Mouse (Mus musculus): ENCODE results near the gene 2200002D01Rik. TPM values are rescaled to one million over a fixed set of nuclear protein-coding genes. Genes with fewer than 3 reads are reported as not detected.
A peak's percentile ranks its signal among the peaks of the same experiment; 100 is the strongest.
"Not testable (repeated sequence)": the region's sequence is repeated elsewhere in the genome, so short reads cannot be mapped to it uniquely, and the experiment has no call there.

2200002D01Rik gene
- total and polyA plus RNA-seq, 2 experiments from 2014 or later: 1.4 TPM; not detected in 1

DNA sequence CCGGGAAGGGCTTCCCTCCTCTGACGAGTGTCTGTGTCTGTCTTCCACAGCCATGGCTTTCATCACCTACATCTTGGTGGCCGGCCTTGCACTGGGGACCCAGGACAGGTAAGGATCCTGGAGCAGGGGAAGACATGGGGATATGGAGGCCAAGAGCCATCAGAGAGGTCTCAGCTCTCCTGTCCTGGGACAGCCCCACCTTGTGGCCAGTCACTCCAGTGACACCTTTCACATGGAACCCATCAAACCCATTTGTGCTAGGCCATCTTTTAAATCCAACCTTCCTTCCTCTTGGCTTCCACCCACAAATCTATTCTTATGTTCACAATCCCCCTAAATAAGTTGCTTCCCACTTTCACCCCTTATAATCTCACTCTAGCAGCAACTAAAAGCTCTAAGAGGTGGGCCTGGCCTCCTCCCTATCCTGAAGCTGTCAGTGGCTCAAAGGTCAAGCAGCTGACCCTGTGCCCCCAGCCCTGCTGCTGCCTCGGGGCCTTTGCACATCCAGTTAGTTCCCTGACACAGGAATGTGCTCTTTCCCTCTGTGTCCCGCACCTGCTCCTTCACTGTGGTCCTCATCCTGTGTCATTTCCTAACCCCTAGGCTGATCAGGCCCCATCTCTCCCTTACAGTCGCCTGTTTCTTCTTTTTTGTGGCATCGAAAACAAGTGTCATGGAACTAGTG, 3.4 kb downstream of the 2200002D01Rik start:
- Histone ChIP-seq H3K9me3 (ENCODE audit: low read length) (no peaks in the 10 kb centered on the region), H3K9ac (replicated peaks; ENCODE audit: low read length) (no peak overlapping the region), H3K4me3 (ENCODE audit: low read length) (no peak overlapping the region), H3K4me2 (ENCODE audit: low read depth, low read length) (no peak overlapping the region), H3K27ac (no peak overlapping the region), H3K4me1 (ENCODE audit: insufficient read depth, low read length) (no peaks in the 10 kb centered on the region), H3K27me3 (ENCODE audit: insufficient read depth, low read length) (no peaks in the 10 kb centered on the region), H3K36me3 (ENCODE audit: insufficient read depth, low read length) (peaks cover 3% of the 10 kb centered on the region; the same call in 1 of the 2 replicates)
- DNase-seq (ENCODE audit: low spot score) (no peak), ATAC-seq (no peak)
- 83% methylated on average over 7 of the region's 7 CpGs for WGBS
- peak; percentile 66 for TF ChIP-seq CTCF (IDR thresholded peaks at IDR 0.05; ENCODE audit: low read depth)

DNA sequence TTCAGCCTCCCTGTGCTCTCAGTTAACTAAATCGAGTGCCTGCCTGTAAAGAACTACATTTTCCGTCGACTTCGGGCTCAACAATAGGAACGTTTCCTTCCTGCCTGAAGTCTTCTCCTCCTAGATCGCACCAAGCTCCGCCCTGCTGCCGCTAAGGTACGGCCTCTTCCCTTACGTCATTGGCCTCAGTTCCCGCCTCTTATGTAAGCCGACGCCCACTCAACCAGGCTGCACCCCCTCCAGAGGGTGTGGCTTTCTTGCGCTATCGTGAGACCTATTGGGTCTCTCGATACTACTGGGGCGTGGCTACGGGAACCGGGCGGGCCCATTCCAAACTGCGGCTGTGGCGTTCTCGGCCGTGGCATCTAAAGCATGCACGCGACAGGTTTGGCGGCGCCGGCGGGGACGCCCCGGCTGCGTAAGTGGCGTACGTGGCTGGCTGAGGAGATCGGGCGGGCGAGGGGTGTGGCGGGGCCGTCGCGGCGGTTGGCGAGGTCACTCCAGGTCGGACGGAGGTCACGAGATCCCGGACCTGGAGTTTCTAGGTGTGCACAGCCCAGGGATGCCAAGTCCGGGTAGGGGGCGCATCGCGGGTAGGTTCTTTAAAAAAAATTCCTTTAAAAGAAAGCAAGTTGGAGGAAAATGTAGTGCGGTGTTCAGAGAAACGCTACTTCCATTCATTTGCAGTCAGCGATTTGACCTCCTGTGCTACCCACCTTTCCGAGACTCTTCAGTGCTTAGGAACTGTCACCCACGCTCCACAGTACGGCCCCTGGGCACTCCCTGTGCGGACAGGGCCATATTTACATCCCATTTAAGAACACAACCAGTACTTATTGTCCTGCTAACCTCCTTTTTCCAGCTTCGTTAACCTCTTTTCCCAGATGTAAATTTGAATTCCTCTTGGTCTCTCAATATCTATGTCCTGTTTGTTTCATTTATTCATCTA, 10.0 kb downstream of the 2200002D01Rik start, which contains the start of gene Yif1b:
Gene Yif1b, plus strand, starts transcription at position 311 of the 949 bp plus-strand sequence.
- Histone ChIP-seq H3K4me2 (ENCODE audit: low read depth, low read length) (peak within 1 kb of the TSS; percentile 68), H3K36me3 (ENCODE audit: insufficient read depth, low read length) (no peaks in the 10 kb centered on the region), H3K9me3 (ENCODE audit: low read length) (no peaks in the 10 kb centered on the region), H3K27me3 (ENCODE audit: insufficient read depth, low read length) (peaks cover 4% of the 10 kb centered on the region; the same call in 1 of the 2 replicates), H3K4me1 (ENCODE audit: insufficient read depth, low read length) (no peaks in the 10 kb centered on the region), H3K9ac (replicated peaks; ENCODE audit: low read length) (peak within 1 kb of the TSS; percentile 64), H3K4me3 (ENCODE audit: low read length) (peak within 1 kb of the TSS; percentile 66), H3K27ac (peak within 1 kb of the TSS; percentile 76)
- WGBS: under 1% methylated on average over 60 of the region's 60 CpGs
- DNase-seq (ENCODE audit: low spot score) (peak; percentile 100), ATAC-seq (peak; percentile 99)
- no peak; the same call in 1 of the 2 replicates for TF ChIP-seq CTCF (IDR thresholded peaks at IDR 0.05; ENCODE audit: low read depth)

DNA sequence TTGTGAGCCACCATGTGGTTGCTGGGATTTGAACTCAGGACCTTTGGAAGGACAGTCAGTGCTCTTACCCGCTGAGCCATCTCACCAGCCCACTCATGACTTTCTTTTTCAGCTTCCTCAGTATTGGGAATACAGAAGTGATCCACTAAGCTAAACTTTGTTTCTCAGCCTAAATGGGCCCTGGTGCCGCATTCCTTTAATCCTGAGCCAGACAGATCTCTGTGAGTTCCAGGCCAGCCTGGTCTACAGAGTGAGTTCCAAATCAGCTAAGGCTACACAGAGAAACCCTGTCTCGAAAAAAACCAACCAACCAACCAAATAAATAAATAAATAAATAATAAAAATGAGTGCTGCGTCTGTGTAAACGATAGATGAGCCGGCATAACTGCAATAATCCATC, 10.7 kb downstream of the 2200002D01Rik start:
- Histone ChIP-seq H3K4me2 (ENCODE audit: low read depth, low read length) (peak overlapping the region; percentile 68), H3K4me3 (ENCODE audit: low read length) (peak overlapping the region; percentile 66), H3K27me3 (ENCODE audit: insufficient read depth, low read length) (peaks cover 11% of the 10 kb centered on the region), H3K9ac (replicated peaks; ENCODE audit: low read length) (0 out of 2 replicates have a peak overlapping the region, but pooled peaks have one; percentile 35), H3K27ac (peak overlapping the region; percentile 76; the same call in 1 of the 2 replicates)
- not testable (repeated sequence) for DNase-seq (ENCODE audit: low spot score); H3K4me1 ChIP-seq (ENCODE audit: insufficient read depth, low read length); H3K36me3 ChIP-seq (ENCODE audit: insufficient read depth, low read length); H3K9me3 ChIP-seq (ENCODE audit: low read length)
- WGBS: 28% methylated on average over 6 of the region's 6 CpGs
- ATAC-seq: 0 out of 2 replicates have a peak, but pooled peaks have one; percentile 1

DNA sequence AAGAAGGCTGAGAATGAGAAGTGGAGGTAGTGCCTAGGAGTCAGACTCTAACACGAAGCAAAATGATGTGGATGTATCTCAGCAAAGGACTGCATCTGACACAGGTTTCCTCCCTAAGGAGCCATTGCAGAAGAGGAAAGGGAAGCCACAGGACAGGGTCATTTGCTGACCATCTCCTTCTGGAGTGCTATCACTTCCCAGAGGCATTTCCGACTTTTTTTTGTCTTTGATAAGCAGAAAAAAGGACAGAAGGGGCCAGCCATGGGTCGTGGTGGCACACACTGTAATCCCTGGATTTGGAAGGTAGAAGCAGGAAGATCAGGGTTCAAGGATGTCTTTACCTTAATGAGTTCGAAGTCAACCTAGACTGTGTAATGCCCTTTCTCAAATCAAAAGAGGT, 11.7 kb downstream of the 2200002D01Rik start:
- Histone ChIP-seq H3K27ac (no peak overlapping the region), H3K4me3 (ENCODE audit: low read length) (no peak overlapping the region), H3K27me3 (ENCODE audit: insufficient read depth, low read length) (peaks cover 21% of the 10 kb centered on the region), H3K9ac (replicated peaks; ENCODE audit: low read length) (no peak overlapping the region), H3K4me2 (ENCODE audit: low read depth, low read length) (no peak overlapping the region), H3K9me3 (ENCODE audit: low read length) (no peaks in the 10 kb centered on the region), H3K36me3 (ENCODE audit: insufficient read depth, low read length) (no peaks in the 10 kb centered on the region), H3K4me1 (ENCODE audit: insufficient read depth, low read length) (peaks cover 3% of the 10 kb centered on the region; the same call in 1 of the 2 replicates)
- TF ChIP-seq CTCF (IDR thresholded peaks at IDR 0.05; ENCODE audit: low read depth): no peak
- no peak for DNase-seq (ENCODE audit: low spot score)
- ATAC-seq: no peak
- WGBS: 90% methylated on average over 4 of the region's 4 CpGs

DNA sequence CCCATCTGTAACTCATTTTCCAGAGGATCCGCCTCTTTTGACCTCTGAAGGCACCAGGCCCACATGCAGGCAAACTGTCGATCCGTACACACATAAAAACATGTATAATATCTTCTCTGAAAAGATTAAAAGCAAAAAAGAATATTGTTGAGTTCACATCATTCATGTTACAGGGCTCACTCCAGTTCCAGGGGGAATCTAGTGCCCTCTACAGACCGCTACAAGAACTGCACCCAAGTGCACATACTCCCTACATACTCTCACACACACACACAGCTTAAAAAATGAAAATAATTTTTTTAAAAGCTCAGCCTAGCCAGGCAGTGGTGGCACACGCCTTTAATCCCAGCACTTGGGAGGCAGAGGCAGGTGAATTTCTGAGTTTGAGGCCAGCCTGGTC, 13.6 kb downstream of the 2200002D01Rik start:
- no peaks in the 10 kb centered on the region for H3K9me3 ChIP-seq (ENCODE audit: low read length)
- no peak for DNase-seq (ENCODE audit: low spot score)
- H3K4me1 ChIP-seq (ENCODE audit: insufficient read depth, low read length): peaks cover 3% of the 10 kb centered on the region; the same call in 1 of the 2 replicates
- peaks cover 27% of the 10 kb centered on the region for H3K27me3 ChIP-seq (ENCODE audit: insufficient read depth, low read length)
- no peak overlapping the region for H3K4me3 ChIP-seq (ENCODE audit: low read length)
- no peak overlapping the region for H3K9ac ChIP-seq (replicated peaks; ENCODE audit: low read length)
- 78% methylated on average over 5 of the region's 5 CpGs for WGBS
- TF ChIP-seq CTCF (IDR thresholded peaks at IDR 0.05; ENCODE audit: low read depth): peak; percentile 47
- ATAC-seq: no peak
- H3K4me2 ChIP-seq (ENCODE audit: low read depth, low read length): no peak overlapping the region
- no peak overlapping the region for H3K27ac ChIP-seq
- no peaks in the 10 kb centered on the region for H3K36me3 ChIP-seq (ENCODE audit: insufficient read depth, low read length)

DNA sequence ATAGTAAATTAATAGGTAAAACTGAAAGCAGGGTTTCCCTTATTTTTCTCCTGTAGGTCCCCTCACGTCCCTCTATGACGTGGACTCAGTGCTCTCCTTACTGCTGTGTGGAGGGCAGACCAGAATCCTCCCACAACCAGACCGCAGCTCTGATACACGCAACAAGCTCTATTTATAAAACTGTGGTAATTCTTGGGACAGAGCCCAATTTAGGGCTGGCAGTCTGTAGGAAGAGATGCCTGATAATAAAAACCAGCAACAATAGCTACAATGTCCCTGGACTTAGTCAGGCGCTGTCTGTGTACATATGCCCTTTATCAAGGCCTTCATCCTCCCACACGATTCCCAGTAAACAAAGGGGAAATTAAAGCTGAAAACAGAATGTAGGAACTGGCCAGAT, 14.5 kb downstream of the 2200002D01Rik start:
- peaks cover 3% of the 10 kb centered on the region; the same call in 1 of the 2 replicates for H3K4me1 ChIP-seq (ENCODE audit: insufficient read depth, low read length)
- no peak overlapping the region for H3K27ac ChIP-seq
- ATAC-seq (no peak), DNase-seq (ENCODE audit: low spot score) (no peak)
- H3K4me3 ChIP-seq (ENCODE audit: low read length): no peak overlapping the region
- H3K9ac ChIP-seq (replicated peaks; ENCODE audit: low read length): no peak overlapping the region
- peaks cover 27% of the 10 kb centered on the region for H3K27me3 ChIP-seq (ENCODE audit: insufficient read depth, low read length)
- TF ChIP-seq CTCF (IDR thresholded peaks at IDR 0.05; ENCODE audit: low read depth): no peak
- WGBS: 68% methylated on average over 6 of the region's 6 CpGs
- no peaks in the 10 kb centered on the region for H3K36me3 ChIP-seq (ENCODE audit: insufficient read depth, low read length)
- no peak overlapping the region for H3K4me2 ChIP-seq (ENCODE audit: low read depth, low read length)
- no peaks in the 10 kb centered on the region for H3K9me3 ChIP-seq (ENCODE audit: low read length)
